Mouse (Mus musculus): ENCODE data around the gene Rasgrf1. TPM values are rescaled to one million over a fixed set of nuclear protein-coding genes. Genes with fewer than 3 reads are reported as not detected.
"Not testable (repeated sequence)": the region's sequence is repeated elsewhere in the genome, so short reads cannot be mapped to it uniquely, and the experiment has no call there.

Rasgrf1 gene
- polyA plus RNA-seq, 1 experiment from 2014 or later = 1.1 TPM

DNA sequence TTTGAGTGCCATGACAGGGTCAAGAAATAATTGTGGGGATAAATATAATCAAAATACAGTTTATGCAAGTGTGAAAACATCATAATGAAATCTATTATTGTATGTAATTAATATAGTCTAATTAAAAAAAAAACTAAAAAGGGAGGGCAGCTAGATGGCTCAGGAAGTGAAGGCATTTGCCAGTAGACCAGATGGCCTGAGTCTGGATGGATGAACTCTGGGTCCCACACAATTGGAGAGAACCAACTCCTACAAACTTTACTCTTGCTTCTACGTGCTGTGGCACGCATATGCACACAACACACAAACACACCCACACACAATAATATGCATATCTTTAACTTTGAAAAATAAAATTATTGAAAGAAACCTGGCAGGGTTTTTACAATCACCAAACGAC lies 131.8 kb downstream of the Rasgrf1 start:
- Histone ChIP-seq H3K9ac (no peak overlapping the region), H3K4me3 (replicated peaks) (no peak overlapping the region), H3K9me3 (replicated peaks) (no peaks in the 10 kb centered on the region), H3K36me3 (no peaks in the 10 kb centered on the region), H3K27ac (replicated peaks) (no peak overlapping the region), H3K4me2 (replicated peaks) (no peak overlapping the region), H3K4me1 (no peaks in the 10 kb centered on the region), H3K27me3 (no peaks in the 10 kb centered on the region)
- 87% methylated on average over 3 of the region's 3 CpGs for WGBS
- no peak for ATAC-seq (ENCODE audit: insufficient number of reproducible peaks, low FRiP score, low TSS enrichment, low read depth)

DNA sequence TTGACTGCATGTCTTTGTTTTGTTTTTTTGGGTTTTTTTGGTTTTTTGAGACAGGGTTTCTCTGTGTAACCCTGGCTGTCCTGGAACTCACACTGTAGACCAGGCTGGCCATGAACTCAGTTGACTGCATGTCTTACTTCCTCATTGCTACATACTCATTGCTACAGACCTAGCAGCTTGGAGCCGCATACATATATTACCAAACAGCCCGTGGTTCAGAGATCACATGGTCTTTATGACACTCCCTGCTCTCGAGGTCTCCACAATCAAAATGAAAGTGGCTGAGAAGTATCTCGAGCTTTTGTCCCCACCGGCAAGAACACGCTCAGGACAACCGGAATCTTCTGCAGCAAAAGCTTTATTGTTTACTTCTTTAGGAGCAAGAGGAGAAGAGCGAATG lies 133.2 kb downstream of the Rasgrf1 start:
- H3K9me3 ChIP-seq (replicated peaks); H3K27ac ChIP-seq (replicated peaks); H3K4me2 ChIP-seq (replicated peaks); H3K36me3 ChIP-seq; H3K9ac ChIP-seq; H3K27me3 ChIP-seq; H3K4me3 ChIP-seq (replicated peaks); H3K4me1 ChIP-seq; ATAC-seq (ENCODE audit: insufficient number of reproducible peaks, low FRiP score, low TSS enrichment, low read depth): not testable (repeated sequence)
- 90% methylated on average over 8 of the region's 8 CpGs for WGBS

DNA sequence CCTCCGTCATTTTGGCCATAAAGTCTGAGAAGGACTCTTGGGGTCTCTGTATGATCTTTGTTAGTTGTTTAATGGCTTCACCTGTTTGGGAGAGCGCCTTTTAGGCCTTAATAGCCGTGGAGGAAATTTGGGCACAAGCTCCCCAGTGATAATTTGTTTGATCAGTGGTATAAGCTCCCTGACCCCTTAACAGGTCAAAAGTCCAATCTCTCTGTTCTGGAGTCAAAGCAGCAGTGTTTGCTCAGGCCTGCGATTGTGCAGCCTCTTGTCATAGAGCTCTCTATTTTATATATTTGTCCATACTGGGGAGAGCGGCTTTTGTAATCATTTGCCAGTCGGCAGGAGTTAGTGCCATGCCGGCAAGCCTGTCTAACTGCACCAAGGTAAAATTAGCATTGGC lies 135.5 kb downstream of the Rasgrf1 start:
- H3K4me1 ChIP-seq = no peaks in the 10 kb centered on the region

GRCm38 (mm10) chr9:90047937-90048627 lies 138.4 kb downstream of the Rasgrf1 start:
- no peak for ATAC-seq (ENCODE audit: insufficient number of reproducible peaks, low FRiP score, low TSS enrichment, low read depth)
- no peaks in the 10 kb centered on the region for H3K4me1 ChIP-seq
- no peak overlapping the region for H3K27ac ChIP-seq (replicated peaks)
- no peaks in the 10 kb centered on the region for H3K36me3 ChIP-seq
- H3K27me3 ChIP-seq = no peaks in the 10 kb centered on the region
- H3K4me3 ChIP-seq (replicated peaks) = no peak overlapping the region
- WGBS = 65% methylated on average over 5 of the region's 5 CpGs
- no peaks in the 10 kb centered on the region for H3K9me3 ChIP-seq (replicated peaks)
- H3K4me2 ChIP-seq (replicated peaks) = no peak overlapping the region
- no peak overlapping the region for H3K9ac ChIP-seq

More for the DNA sequence above, 135.5 kb downstream of the Rasgrf1 start:
- Histone ChIP-seq H3K9ac (no peak overlapping the region), H3K36me3 (no peaks in the 10 kb centered on the region), H3K27ac (replicated peaks) (no peak overlapping the region), H3K4me2 (replicated peaks) (no peak overlapping the region), H3K27me3 (no peaks in the 10 kb centered on the region), H3K9me3 (replicated peaks) (no peaks in the 10 kb centered on the region), H3K4me3 (replicated peaks) (no peak overlapping the region)
- WGBS = 89% methylated on average over 7 of the region's 7 CpGs
- ATAC-seq (ENCODE audit: insufficient number of reproducible peaks, low FRiP score, low TSS enrichment, low read depth) = no peak

GRCm38 (mm10) chr9:90053852-90054251 lies 144.1 kb downstream of the Rasgrf1 start, which contains the start of gene Ctsh:
Gene Ctsh, plus strand, starts transcription at chr9:90054152.
- ATAC-seq (ENCODE audit: insufficient number of reproducible peaks, low FRiP score, low TSS enrichment, low read depth) = no peak
- no peak within 1 kb of the TSS for H3K27ac ChIP-seq (replicated peaks)
- H3K4me2 ChIP-seq (replicated peaks) = peak within 1 kb of the TSS; percentile 80

DNA sequence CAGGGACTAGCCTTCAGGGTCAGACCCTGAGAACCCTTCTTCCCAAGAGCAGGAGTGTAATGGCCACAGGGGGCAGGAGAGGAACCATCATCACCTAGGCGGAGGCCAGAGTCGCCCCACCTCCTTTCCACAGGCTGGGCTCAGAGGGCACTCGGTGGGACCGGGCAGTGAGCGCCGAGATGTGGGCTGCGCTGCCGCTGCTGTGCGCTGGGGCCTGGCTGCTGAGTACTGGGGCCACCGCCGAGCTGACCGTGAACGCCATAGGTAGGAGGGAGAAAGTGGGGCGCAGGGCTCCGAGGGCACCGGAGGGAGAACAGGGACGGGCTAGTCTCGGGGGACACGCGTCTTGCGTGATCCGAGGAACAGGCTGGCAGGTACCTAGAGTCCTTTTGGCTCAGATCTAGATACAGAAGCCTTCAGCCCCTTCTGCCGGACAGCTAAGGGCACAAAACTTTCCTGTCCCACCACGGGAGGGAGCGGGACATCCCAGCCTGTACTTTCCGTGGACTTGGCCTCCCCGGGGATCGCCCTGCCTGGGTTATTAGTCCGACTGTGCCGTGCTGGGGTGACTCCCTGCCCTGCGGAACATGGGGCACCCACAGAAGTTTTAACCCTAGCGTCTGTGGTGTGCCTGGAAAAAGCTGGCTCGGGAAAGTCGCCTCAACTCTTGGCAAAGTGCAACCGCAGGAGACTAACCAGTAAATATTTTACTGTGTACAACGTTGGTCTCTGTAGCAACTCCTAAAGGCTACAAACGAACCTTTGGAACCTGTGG lies 144.8 kb downstream of the Rasgrf1 start:
- ATAC-seq (ENCODE audit: insufficient number of reproducible peaks, low FRiP score, low TSS enrichment, low read depth) = peak; percentile 79
- no peaks in the 10 kb centered on the region for H3K9me3 ChIP-seq (replicated peaks)
- WGBS = under 1% methylated on average over 37 of the region's 37 CpGs
- no peaks in the 10 kb centered on the region for H3K36me3 ChIP-seq
- 0 out of 2 replicates have a peak, but pooled peaks cover 6% of the 10 kb centered on the region for H3K4me1 ChIP-seq
- no peak overlapping the region for H3K27ac ChIP-seq (replicated peaks)
- peak overlapping the region; percentile 80 for H3K4me2 ChIP-seq (replicated peaks)
- no peaks in the 10 kb centered on the region for H3K27me3 ChIP-seq
- peak overlapping the region; percentile 51 for H3K4me3 ChIP-seq (replicated peaks)
- H3K9ac ChIP-seq = peak overlapping the region; percentile 48; the same call in 1 of the 2 replicates

More at GRCm38 (mm10) chr9:90053852-90054251, 144.1 kb downstream of the Rasgrf1 start, which contains the start of gene Ctsh:
- no peaks in the 10 kb centered on the region for H3K9me3 ChIP-seq (replicated peaks)
- no peaks in the 10 kb centered on the region for H3K36me3 ChIP-seq
- H3K27me3 ChIP-seq = no peaks in the 10 kb centered on the region
- 70% methylated on average over 2 of the region's 2 CpGs for WGBS
- H3K4me3 ChIP-seq (replicated peaks) = peak within 1 kb of the TSS; percentile 51
- peak within 1 kb of the TSS; percentile 48; the same call in 1 of the 2 replicates for H3K9ac ChIP-seq
- H3K4me1 ChIP-seq = 0 out of 2 replicates have a peak, but pooled peaks cover 6% of the 10 kb centered on the region

GRCm38 (mm10) chr9:90055409-90055808 lies 145.7 kb downstream of the Rasgrf1 start:
- no peak for ATAC-seq (ENCODE audit: insufficient number of reproducible peaks, low FRiP score, low TSS enrichment, low read depth)
- H3K4me2 ChIP-seq (replicated peaks) = peak overlapping the region; percentile 80
- H3K27ac ChIP-seq (replicated peaks) = no peak overlapping the region
- H3K4me3 ChIP-seq (replicated peaks) = peak overlapping the region; percentile 51
- 0 out of 2 replicates have a peak, but pooled peaks cover 6% of the 10 kb centered on the region for H3K4me1 ChIP-seq
- H3K27me3 ChIP-seq = no peaks in the 10 kb centered on the region
- H3K9me3 ChIP-seq (replicated peaks) = no peaks in the 10 kb centered on the region
- 39% methylated on average over 5 of the region's 5 CpGs for WGBS
- H3K36me3 ChIP-seq = no peaks in the 10 kb centered on the region
- H3K9ac ChIP-seq = no peak overlapping the region

- no peak for ATAC-seq (ENCODE audit: insufficient number of reproducible peaks, low FRiP score, low TSS enrichment, low read depth)
- Histone ChIP-seq H3K9ac (no peak overlapping the region), H3K4me2 (replicated peaks) (no peak overlapping the region), H3K4me1 (0 out of 2 replicates have a peak, but pooled peaks cover 6% of the 10 kb centered on the region), H3K9me3 (replicated peaks) (no peaks in the 10 kb centered on the region), H3K27me3 (no peaks in the 10 kb centered on the region), H3K27ac (replicated peaks) (no peak overlapping the region), H3K36me3 (no peaks in the 10 kb centered on the region), H3K4me3 (replicated peaks) (no peak overlapping the region)
- 70% methylated on average over 3 of the region's 3 CpGs for WGBS
These were observed 146.2 kb downstream of the Rasgrf1 start for GRCm38 (mm10) chr9:90055911-90056310.

- no peak overlapping the region for H3K4me3 ChIP-seq (replicated peaks)
- no peak overlapping the region for H3K27ac ChIP-seq (replicated peaks)
- H3K4me1 ChIP-seq = 0 out of 2 replicates have a peak, but pooled peaks cover 6% of the 10 kb centered on the region
- 87% methylated on average over 2 of the region's 2 CpGs for WGBS
- no peaks in the 10 kb centered on the region for H3K27me3 ChIP-seq
- H3K36me3 ChIP-seq = no peaks in the 10 kb centered on the region
- no peak overlapping the region for H3K4me2 ChIP-seq (replicated peaks)
- no peaks in the 10 kb centered on the region for H3K9me3 ChIP-seq (replicated peaks)
- no peak for ATAC-seq (ENCODE audit: insufficient number of reproducible peaks, low FRiP score, low TSS enrichment, low read depth)
- H3K9ac ChIP-seq = no peak overlapping the region
These were observed 147.0 kb downstream of the Rasgrf1 start for GRCm38 (mm10) chr9:90056716-90057115.

DNA sequence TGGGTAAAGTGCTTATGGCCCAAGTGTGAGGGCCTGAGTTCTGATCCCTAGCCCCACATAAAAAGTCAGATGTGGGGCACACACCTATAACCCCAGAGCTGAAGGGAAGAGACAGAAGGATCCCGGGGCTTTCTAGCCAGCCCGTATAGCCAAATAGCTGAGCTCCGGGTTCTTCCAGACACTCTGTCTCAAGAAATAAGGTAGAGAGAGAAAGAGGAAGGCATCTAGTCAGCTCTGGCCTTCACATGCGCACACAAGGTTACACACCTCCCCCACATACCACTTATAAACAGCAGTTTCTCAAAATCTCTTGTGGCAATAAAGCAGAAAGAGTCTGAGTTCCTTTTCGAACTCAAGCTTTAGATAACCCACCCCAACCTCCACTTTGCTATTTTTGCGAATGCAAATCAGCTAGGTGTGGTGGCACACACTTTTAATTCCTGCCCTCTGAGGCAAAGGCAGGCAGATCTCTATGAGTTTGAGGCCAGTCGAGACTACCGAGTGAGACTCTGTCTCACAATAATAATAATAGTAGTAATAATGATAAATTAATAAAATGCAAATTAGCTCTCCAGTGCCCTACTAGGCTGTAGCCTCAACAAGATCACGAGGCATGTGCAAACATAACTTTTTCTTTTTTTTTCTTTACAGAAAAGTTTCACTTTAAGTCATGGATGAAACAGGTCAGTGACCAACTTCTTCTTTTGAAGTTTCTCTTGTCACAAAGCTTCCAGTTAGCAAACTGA lies 150.3 kb downstream of the Rasgrf1 start:
- H3K9me3 ChIP-seq (replicated peaks) = no peaks in the 10 kb centered on the region
- no peak overlapping the region for H3K4me2 ChIP-seq (replicated peaks)
- no peaks in the 10 kb centered on the region for H3K27me3 ChIP-seq
- H3K27ac ChIP-seq (replicated peaks) = no peak overlapping the region
- H3K4me1 ChIP-seq = no peaks in the 10 kb centered on the region
- WGBS = 79% methylated on average over 9 of the region's 9 CpGs
- H3K9ac ChIP-seq = no peak overlapping the region
- no peaks in the 10 kb centered on the region for H3K36me3 ChIP-seq
- no peak for ATAC-seq (ENCODE audit: insufficient number of reproducible peaks, low FRiP score, low TSS enrichment, low read depth)
- H3K4me3 ChIP-seq (replicated peaks) = no peak overlapping the region

DNA sequence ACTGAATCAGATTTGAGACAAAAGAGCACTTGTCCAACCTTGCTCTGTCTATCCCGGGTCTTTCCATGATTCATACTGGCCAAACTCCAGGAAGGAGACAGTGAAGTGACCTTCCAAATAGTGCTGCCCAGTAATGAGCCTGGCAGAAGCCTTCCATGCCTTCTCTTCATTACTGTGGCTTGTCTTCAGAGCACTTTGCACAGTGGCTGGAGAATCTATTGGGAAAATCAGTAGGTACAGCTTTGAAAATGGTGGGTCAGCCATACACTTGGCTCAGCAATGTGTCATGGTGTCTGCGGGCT lies 150.8 kb downstream of the Rasgrf1 start:
- no peak overlapping the region for H3K4me3 ChIP-seq (replicated peaks)
- 85% methylated on average over 2 of the region's 2 CpGs for WGBS
- no peak for ATAC-seq (ENCODE audit: insufficient number of reproducible peaks, low FRiP score, low TSS enrichment, low read depth)

More for the DNA sequence above, 150.8 kb downstream of the Rasgrf1 start:
- Histone ChIP-seq H3K27ac (replicated peaks) (no peak overlapping the region), H3K4me1 (no peaks in the 10 kb centered on the region), H3K36me3 (no peaks in the 10 kb centered on the region), H3K9ac (no peak overlapping the region), H3K9me3 (replicated peaks) (no peaks in the 10 kb centered on the region), H3K27me3 (no peaks in the 10 kb centered on the region), H3K4me2 (replicated peaks) (no peak overlapping the region)

All from embryonic facial prominence, embryonic 15.5 days (tissue).